ENCODE assay signal across 7 mouse cellular contexts in genomic region chr2:132285722-132286121, GRCm38 (mm10). TPM values are rescaled to one million over a fixed set of nuclear protein-coding genes. Genes with fewer than 3 reads are reported as not detected.
DNase-seq lines count a peak whose midpoint lies in the region; ATAC-seq and TF ChIP-seq lines count a peak whose summit lies in the region.
"Not testable (repeated sequence)": the region's sequence is repeated elsewhere in the genome, so short reads cannot be mapped to it uniquely, and the experiment has no call there.

No protein-coding gene starts in this region.

- peak overlapping the region; percentile 87 for H3K27ac ChIP-seq in gastrocnemius, adult 2 months
- peak overlapping the region; percentile 85 for H3K27ac ChIP-seq in heart, embryonic 15.5 days
- H3K27ac ChIP-seq in kidney, embryonic 15.5 days, result 0 out of 2 replicates have a peak overlapping the region, but pooled peaks have one; percentile 83
- H3K27ac ChIP-seq in liver, embryonic 11.5 days (ENCODE audit: low read depth, low read length), result peak overlapping the region; percentile 29; the same call in 1 of the 2 replicates
- peak overlapping the region; percentile 71 for H3K27ac ChIP-seq in macrophage
- H3K27ac ChIP-seq in neural tube, embryonic 15.5 days (replicated peaks), result peak overlapping the region; percentile 45; the same call in 1 of the 2 replicates

- H3K79me2 ChIP-seq in macrophage (ENCODE audit: inconsistent target), result peaks cover 94% of the 10 kb centered on the region

- not testable (repeated sequence) for ATAC-seq in heart, embryonic 15.5 days (replicated peaks; ENCODE audit: insufficient number of reproducible peaks, insufficient read depth, low FRiP score, low read depth); kidney, embryonic 15.5 days (replicated peaks; ENCODE audit: low FRiP score); liver, embryonic 11.5 days (replicated peaks; ENCODE audit: low FRiP score); neural tube, embryonic 15.5 days (ENCODE audit: low FRiP score)

- not testable (repeated sequence) for H3K4me2 ChIP-seq in heart, embryonic 15.5 days; liver, embryonic 11.5 days; neural tube, embryonic 15.5 days
- H3K4me2 ChIP-seq in kidney, embryonic 15.5 days, result 0 out of 2 replicates have a peak overlapping the region, but pooled peaks have one; percentile 19

- WGBS in heart, embryonic 15.5 days, result 85% methylated on average over 5 of the region's 5 CpGs
- WGBS in kidney, embryonic 15.5 days, result 98% methylated on average over 5 of the region's 5 CpGs
- WGBS in liver, embryonic 11.5 days, result 73% methylated on average over 5 of the region's 5 CpGs
- 40% methylated on average over 5 of the region's 5 CpGs for WGBS in macrophage (ENCODE audit: missing documents)
- 89% methylated on average over 5 of the region's 5 CpGs for whole genome bisulfite sequencing in neural tube, embryonic 15.5 days

- H3K4me3 ChIP-seq in E14TG2a.4 (replicated peaks; ENCODE audit: low read length), result peak overlapping the region; percentile 67
- peak overlapping the region; percentile 53 for H3K4me3 ChIP-seq in gastrocnemius, adult 2 months
- not testable (repeated sequence) for H3K4me3 ChIP-seq in heart, embryonic 15.5 days; kidney, embryonic 15.5 days (replicated peaks); liver, embryonic 11.5 days (ENCODE audit: low read depth, low read length); macrophage (ENCODE audit: inconsistent target); neural tube, embryonic 15.5 days (replicated peaks)

- intact Hi-C loops in gastrocnemius, adult 2 months (cut with DNase I), result not testable (repeated sequence)

- TF ChIP-seq CTCF in E14TG2a.4 (conservative IDR thresholded peaks at IDR 0.05; ENCODE audit: low read length); gastrocnemius, adult 2 months (IDR thresholded peaks at IDR 0.05): not testable (repeated sequence)

- H3K9me3 ChIP-seq in E14TG2a.4 (ENCODE audit: low read length); heart, embryonic 15.5 days (replicated peaks); kidney, embryonic 15.5 days (replicated peaks); liver, embryonic 11.5 days (ENCODE audit: control insufficient read depth, low read length); neural tube, embryonic 15.5 days (replicated peaks): not testable (repeated sequence)

- H3K27me3 ChIP-seq in E14TG2a.4 (ENCODE audit: insufficient read depth, low read length); heart, embryonic 15.5 days; kidney, embryonic 15.5 days; liver, embryonic 11.5 days (replicated peaks; ENCODE audit: control insufficient read depth, insufficient read depth, low read length); neural tube, embryonic 15.5 days (replicated peaks): not testable (repeated sequence)

- DNase-seq in gastrocnemius, adult 2 months; liver, embryonic 11.5 days (ENCODE audit: low spot score): not testable (repeated sequence)

- H3K9ac ChIP-seq in heart, embryonic 15.5 days; kidney, embryonic 15.5 days; liver, embryonic 11.5 days (ENCODE audit: low read depth, low read length); neural tube, embryonic 15.5 days (replicated peaks): not testable (repeated sequence)

- H3K36me3 ChIP-seq in E14TG2a.4 (ENCODE audit: insufficient read depth, low read length); heart, embryonic 15.5 days; kidney, embryonic 15.5 days; liver, embryonic 11.5 days (ENCODE audit: control insufficient read depth, insufficient read depth, low read length); macrophage (ENCODE audit: inconsistent target); neural tube, embryonic 15.5 days: not testable (repeated sequence)

- peaks cover 75% of the 10 kb centered on the region for H3K4me1 ChIP-seq in E14TG2a.4 (replicated peaks; ENCODE audit: low read depth, low read length)
- peaks cover 59% of the 10 kb centered on the region for H3K4me1 ChIP-seq in heart, embryonic 15.5 days (replicated peaks)
- H3K4me1 ChIP-seq in kidney, embryonic 15.5 days, result peaks cover 44% of the 10 kb centered on the region
- H3K4me1 ChIP-seq in liver, embryonic 11.5 days (replicated peaks; ENCODE audit: control insufficient read depth, insufficient read depth, low read length), result peaks cover 42% of the 10 kb centered on the region
- peaks cover 27% of the 10 kb centered on the region for H3K4me1 ChIP-seq in neural tube, embryonic 15.5 days

RNA-seq across cellular contexts. Expression of gene Cds2, which starts 22.8 kb away (rescaled TPM):
- 10 to 100 TPM; 13.0 to 17.7 TPM for total RNA-seq in gastrocnemius, adult 2 months (2021)
- polyA plus RNA-seq in heart, embryonic 15.5 days (2015; fragmentation: Nextera tagmentation; extraction: Ambion mirVana), result 20.8 and 26.9 TPM in 2 replicates
- 19.8 and 30.2 TPM in 2 replicates for polyA plus RNA-seq in kidney, embryonic 15.5 days (2015; fragmentation: Nextera tagmentation; extraction: Ambion mirVana)
- polyA plus RNA-seq in liver, embryonic 11.5 days (2014; fragmentation: Nextera tagmentation; extraction: Ambion mirVana), result 12.9 and 19.0 TPM in 2 replicates
- total RNA-seq in macrophage (2018; cell fraction: chromatin; rRNA removed), result 100 to 1,000 TPM in 8 of 26 experiments, 10 to 100 TPM in 18; 17.6 to 118 (median 84.2) TPM
- total RNA-seq in macrophage (2018; cell fraction: cytosol; rRNA removed), result 10 to 100 TPM; 41.5 to 83.2 (median 60.9) TPM
- total RNA-seq in macrophage (2018; cell fraction: nucleus; rRNA removed), result 100 to 1,000 TPM in 16 of 26 experiments, 10 to 100 TPM in 10; 58.3 to 168 (median 104) TPM
- polyA plus RNA-seq in macrophage (2018), result 27.8 to 48.0 TPM (median 34.4 TPM) in 3 replicates
- polyA plus RNA-seq in neural tube, embryonic 15.5 days (2015; fragmentation: Nextera tagmentation; extraction: Ambion mirVana), result 49.4 and 57.8 TPM in 2 replicates

RNA-seq across cellular contexts. Expression of gene Pcna, which starts 32.6 kb away (rescaled TPM):
- total RNA-seq in gastrocnemius, adult 2 months (2021), result 10 to 100 TPM; 19.0 to 22.9 TPM
- polyA plus RNA-seq in heart, embryonic 15.5 days (2015; fragmentation: Nextera tagmentation; extraction: Ambion mirVana), result 138 and 157 TPM in 2 replicates
- polyA plus RNA-seq in kidney, embryonic 15.5 days (2015; fragmentation: Nextera tagmentation; extraction: Ambion mirVana), result 263 and 284 TPM in 2 replicates
- 415 and 419 TPM in 2 replicates for polyA plus RNA-seq in liver, embryonic 11.5 days (2014; fragmentation: Nextera tagmentation; extraction: Ambion mirVana)
- 100 to 1,000 TPM in 6 of 26 experiments, 10 to 100 TPM in 20; 41.5 to 158 (median 77.7) TPM for total RNA-seq in macrophage (2018; cell fraction: chromatin; rRNA removed)
- 100 to 1,000 TPM; 209 to 316 (median 252) TPM for total RNA-seq in macrophage (2018; cell fraction: cytosol; rRNA removed)
- 100 to 1,000 TPM in 23 of 26 experiments, 10 to 100 TPM in 3; 77.9 to 298 (median 112) TPM for total RNA-seq in macrophage (2018; cell fraction: nucleus; rRNA removed)
- polyA plus RNA-seq in macrophage (2018), result 211 to 931 TPM (median 452 TPM) in 3 replicates
- 98.3 and 150 TPM in 2 replicates for polyA plus RNA-seq in neural tube, embryonic 15.5 days (2015; fragmentation: Nextera tagmentation; extraction: Ambion mirVana)

RNA-seq across cellular contexts. Expression of gene Tmem230, which starts 38.1 kb away (rescaled TPM):
- total RNA-seq in gastrocnemius, adult 2 months (2021), result 10 to 100 TPM; 23.2 to 28.1 TPM
- polyA plus RNA-seq in heart, embryonic 15.5 days (2015; fragmentation: Nextera tagmentation; extraction: Ambion mirVana), result 40.2 and 41.3 TPM in 2 replicates
- 44.3 and 45.8 TPM in 2 replicates for polyA plus RNA-seq in kidney, embryonic 15.5 days (2015; fragmentation: Nextera tagmentation; extraction: Ambion mirVana)
- 37.9 and 38.2 TPM in 2 replicates for polyA plus RNA-seq in liver, embryonic 11.5 days (2014; fragmentation: Nextera tagmentation; extraction: Ambion mirVana)
- 10 to 100 TPM in 24 of 26 experiments, 1 to 10 TPM in 2; 5.2 to 51.6 (median 25.6) TPM for total RNA-seq in macrophage (2018; cell fraction: chromatin; rRNA removed)
- total RNA-seq in macrophage (2018; cell fraction: cytosol; rRNA removed), result 10 to 100 TPM; 39.6 to 64.0 (median 54.0) TPM
- 10 to 100 TPM; 22.8 to 94.8 (median 41.2) TPM for total RNA-seq in macrophage (2018; cell fraction: nucleus; rRNA removed)
- 48.4 to 82.0 TPM (median 65.1 TPM) in 3 replicates for polyA plus RNA-seq in macrophage (2018)
- polyA plus RNA-seq in neural tube, embryonic 15.5 days (2015; fragmentation: Nextera tagmentation; extraction: Ambion mirVana), result 40.8 and 42.8 TPM in 2 replicates

Comparison
In these comparisons a context has a peak if more than half of its experiments do, and no peak if none do; other contexts are left out.
1. H3K27ac ChIP-seq: peak in every context shown above with its lines; median percentile 87 in gastrocnemius, adult 2 months; 85 in heart, embryonic 15.5 days; 83 in kidney, embryonic 15.5 days; 71 in macrophage; 45 in neural tube, embryonic 15.5 days; 29 in liver, embryonic 11.5 days.